Mouse (Mus musculus) thymus, adult 2 months (tissue): Measurements from ENCODE around the gene Akap17b.

Experiments
- CTCF ChIP-seq: fragments of 200-500 bp; IDR thresholded peaks from 2 replicates; pipeline ENCODE4 v1.5.1; 2012; ENCODE audit warnings: mild to moderate bottlenecking, control low read depth, low read length, moderate library complexity, borderline replicate concordance; ENCODE audit not compliant: control insufficient read depth, poor library complexity, insufficient read depth; ENCODE audit errors: extremely low read depth
- POLR2A ChIP-seq: fragments of 200-500 bp; IDR thresholded peaks from 2 replicates; pipeline ENCODE4 v1.6.1; 2012; ENCODE audit warnings: mild to moderate bottlenecking, low read length, control low read depth, moderate library complexity; ENCODE audit not compliant: control insufficient read depth, poor library complexity, insufficient read depth; ENCODE audit errors: extremely low read depth

DNA sequence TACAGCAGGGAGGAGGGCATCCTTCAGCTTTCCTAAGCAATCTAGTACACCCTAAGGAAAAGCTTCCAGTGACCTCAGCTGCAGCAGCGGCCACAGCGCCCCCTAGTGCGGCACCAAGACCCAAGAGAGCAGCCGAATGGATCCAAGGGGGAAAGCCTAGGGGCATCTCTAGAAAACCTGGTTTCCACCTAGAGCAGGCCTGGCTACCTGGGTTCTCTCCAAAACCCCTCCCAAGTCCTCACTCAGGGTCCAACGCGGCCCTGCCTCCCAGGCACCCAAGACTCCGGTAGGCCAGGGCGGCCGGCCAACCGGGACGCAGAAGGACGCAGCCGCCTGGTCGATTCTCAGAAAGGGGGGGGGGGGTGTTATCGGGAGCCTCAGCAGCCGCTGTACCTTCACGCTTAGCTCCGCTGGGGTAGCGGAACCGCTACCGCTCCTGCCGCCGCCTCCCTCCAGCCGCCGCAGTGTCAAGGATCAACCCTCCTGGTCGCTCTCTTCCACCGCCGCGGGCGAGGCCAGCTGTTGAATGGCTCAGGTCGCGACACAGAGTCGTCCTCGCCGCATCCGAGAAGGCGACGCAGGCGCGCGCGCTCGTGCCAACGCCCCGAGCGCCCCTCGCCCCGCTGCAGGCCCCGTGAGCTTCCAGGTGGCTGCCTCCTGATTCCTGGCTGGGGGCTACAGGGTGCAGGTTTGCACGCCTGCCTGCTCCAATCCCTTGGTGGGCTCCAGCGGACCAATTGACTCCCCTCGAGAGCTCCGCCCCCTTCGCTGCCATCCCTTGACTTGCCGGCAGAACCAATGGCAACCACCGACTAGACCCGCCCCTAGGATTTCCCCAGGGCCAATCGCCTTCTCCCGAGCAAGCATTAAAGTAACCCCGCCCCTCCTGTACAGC, at the start of gene Akap17b:
- TF ChIP-seq CTCF = peak; percentile 74; the same call in 1 of the 2 replicates
- TF ChIP-seq POLR2A = no peak
